Mouse (Mus musculus): ENCODE results near the gene Scoc. TPM values are rescaled to one million over a fixed set of nuclear protein-coding genes. Genes with fewer than 3 reads are reported as not detected.

The Scoc gene
- total and polyA plus RNA-seq, 3 experiments: 14.7 to 29.5 TPM; not detected in 1

- peak in 1 of 2 experiments; percentile 23; a peak in 1 of 4 replicates for TF ChIP-seq EP300 (IDR thresholded peaks at IDR 0.05; ENCODE audit: low read depth in 1 of 2, low read length in 2 of 2)
- TF ChIP-seq MXI1 (IDR thresholded peaks at IDR 0.05; ENCODE audit: low read depth, low read length): no peak
- TF ChIP-seq JUND (IDR thresholded peaks at IDR 0.05; ENCODE audit: low read depth, low read length): no peak
- no peak for TF ChIP-seq MAX (IDR thresholded peaks at IDR 0.05; ENCODE audit: low read length)
- no peak for TF ChIP-seq MEF2A (IDR thresholded peaks at IDR 0.05; ENCODE audit: extremely low read depth, insufficient replicate concordance, low read depth, low read length, poor library complexity, severe bottlenecking)
- no peak for TF ChIP-seq MYC (IDR thresholded peaks at IDR 0.05; ENCODE audit: low read depth, low read length)
- TF ChIP-seq NRF1 (IDR thresholded peaks at IDR 0.05; ENCODE audit: insufficient read depth, low read depth, low read length, poor library complexity, severe bottlenecking): peak; percentile 29; the same call in 1 of the 2 replicates
- TF ChIP-seq ELF1 (IDR thresholded peaks at IDR 0.05; ENCODE audit: low read depth, low read length): no peak
Observed at GRCm38 (mm10) chr8:83425202-83425601, 33.0 kb downstream of the Scoc start (continued).

DNA sequence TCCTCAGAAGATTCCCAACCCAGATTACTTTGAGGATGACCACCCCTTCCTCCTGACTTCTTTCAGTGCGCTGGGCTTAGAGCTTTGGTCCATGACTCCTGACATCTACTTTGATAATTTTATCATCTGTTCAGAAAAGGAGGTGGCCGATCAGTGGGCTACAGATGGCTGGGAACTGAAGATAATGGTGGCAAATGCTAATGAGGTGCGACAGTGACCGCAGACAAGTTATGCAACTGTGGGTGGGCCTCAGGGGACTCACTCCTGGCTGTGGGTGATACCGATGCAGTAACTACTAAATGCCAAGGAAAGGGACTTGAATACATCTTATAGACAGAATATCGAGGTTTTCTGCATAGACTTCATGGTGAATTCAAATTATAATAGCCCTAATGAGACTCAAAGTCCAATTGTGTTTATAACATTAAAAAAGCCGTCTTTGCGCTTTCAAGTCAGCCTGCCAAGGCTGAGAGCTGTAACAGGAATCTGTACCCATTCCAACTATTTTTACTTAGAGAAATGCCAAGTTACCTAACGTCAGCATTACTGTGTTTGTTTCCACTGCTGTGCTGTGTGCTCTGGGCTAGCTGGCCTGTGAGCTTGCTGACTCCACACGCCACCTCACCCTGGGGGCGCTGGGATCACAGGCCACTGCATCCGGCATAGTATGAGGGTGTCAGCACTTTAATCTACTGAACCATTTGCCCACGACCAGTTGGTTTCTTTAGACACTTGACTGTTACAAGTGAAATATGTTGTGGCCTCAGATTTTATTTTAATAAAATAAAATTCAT, 35.0 kb downstream of the Scoc start:
- DNase-seq (ENCODE audit: low read depth, low spot score): peak; percentile 85
- Histone ChIP-seq H3K79me2 (ENCODE audit: control insufficient read depth, insufficient read depth, low read length, poor library complexity) (no peaks in the 10 kb centered on the region), H3K9ac (ENCODE audit: control insufficient read depth, low read depth, low read length, poor library complexity, severe bottlenecking) (peak overlapping the region; percentile 19), H3K4me1 (ENCODE audit: control insufficient read depth in 1 of 2, insufficient read depth in 2 of 2, low read length in 2 of 2) (peaks cover 10 to 30% of the 10 kb centered on the region in 2 experiments), H3K9me3 (replicated peaks; ENCODE audit: insufficient read depth, low read length) (no peaks in the 10 kb centered on the region), H3K36me3 (ENCODE audit: control insufficient read depth in 1 of 2, insufficient read depth in 2 of 2, low read length in 2 of 2) (peaks cover 0 to 20% of the 10 kb centered on the region in 2 experiments; a peak in 2 of 4 replicates), H3K27me3 (ENCODE audit: control insufficient read depth in 1 of 2, insufficient read depth in 2 of 2, low read length in 2 of 2) (no peaks in the 10 kb centered on the region), H3K4me3 (ENCODE audit: control insufficient read depth in 1 of 2, insufficient read depth in 1 of 2, low read depth in 2 of 2, low read length in 2 of 2) (peak overlapping the region in 1 of 2 experiments; percentile 38; a peak in 2 of 4 replicates), H3K27ac (ENCODE audit: control insufficient read depth, low read depth, low read length) (peak overlapping the region; percentile 45)
- TF ChIP-seq JUND (IDR thresholded peaks at IDR 0.05; ENCODE audit: low read depth, low read length) (no peak), UBTF (IDR thresholded peaks at IDR 0.05; ENCODE audit: borderline replicate concordance, insufficient read depth, low read depth, low read length) (no peak), CTCF (IDR thresholded peaks at IDR 0.05 in 2 of 3, conservative IDR thresholded peaks at IDR 0.05 in 1 of 3; ENCODE audit: control insufficient read depth in 1 of 3, insufficient read depth in 1 of 3, low read depth in 2 of 3, low read length in 3 of 3, poor library complexity in 1 of 3, severe bottlenecking in 1 of 3) (no peak), MYC (IDR thresholded peaks at IDR 0.05; ENCODE audit: low read depth, low read length) (no peak), MYB (IDR thresholded peaks at IDR 0.05; ENCODE audit: low read depth, low read length) (no peak), HCFC1 (IDR thresholded peaks at IDR 0.05; ENCODE audit: low read depth, low read length) (no peak), TCF12 (IDR thresholded peaks at IDR 0.05; ENCODE audit: low read depth, low read length) (peak; percentile 95), USF2 (IDR thresholded peaks at IDR 0.05; ENCODE audit: borderline replicate concordance in 1 of 2, insufficient read depth in 1 of 2, low read depth in 1 of 2, low read length in 2 of 2) (no peak), CHD1 (IDR thresholded peaks at IDR 0.05; ENCODE audit: low read depth, low read length) (no peak), CHD2 (IDR thresholded peaks at IDR 0.05; ENCODE audit: low read length) (no peak), E2F4 (IDR thresholded peaks at IDR 0.05; ENCODE audit: borderline replicate concordance, low read depth, low read length) (no peak), NRF1 (IDR thresholded peaks at IDR 0.05; ENCODE audit: insufficient read depth, low read depth, low read length, poor library complexity, severe bottlenecking) (no peak), SIN3A (IDR thresholded peaks at IDR 0.05; ENCODE audit: low read length) (peak; percentile 73), KAT2A (conservative IDR thresholded peaks at IDR 0.05; ENCODE audit: low read depth, low read length) (no peak), BHLHE40 (IDR thresholded peaks at IDR 0.05; ENCODE audit: borderline replicate concordance, low read depth, low read length) (no peak), EP300 (IDR thresholded peaks at IDR 0.05; ENCODE audit: low read depth in 1 of 2, low read length in 2 of 2) (peak; percentile 92 to 96), NELFE (IDR thresholded peaks at IDR 0.05; ENCODE audit: low read depth, low read length) (no peak), ELF1 (IDR thresholded peaks at IDR 0.05; ENCODE audit: low read depth, low read length) (no peak), RAD21 (IDR thresholded peaks at IDR 0.05; ENCODE audit: low read depth, low read length) (no peak), TAL1 (IDR thresholded peaks at IDR 0.05; ENCODE audit: low read length) (peak; percentile 95), ZNF384 (IDR thresholded peaks at IDR 0.05; ENCODE audit: low read depth, low read length) (no peak), MAFK (IDR thresholded peaks at IDR 0.05; ENCODE audit: borderline replicate concordance, low read depth, low read length) (no peak; the same call in 1 of the 2 replicates), RCOR1 (IDR thresholded peaks at IDR 0.05; ENCODE audit: low read depth, low read length) (peak; percentile 78; the same call in 1 of the 2 replicates), GATA1 (IDR thresholded peaks at IDR 0.05; ENCODE audit: low read depth, low read length) (peak; percentile 92), MXI1 (IDR thresholded peaks at IDR 0.05; ENCODE audit: low read depth, low read length) (no peak), POLR2AphosphoS2 (IDR thresholded peaks at IDR 0.05; ENCODE audit: low read length) (no peak), ZC3H11A (IDR thresholded peaks at IDR 0.05; ENCODE audit: low read depth, low read length) (no peak), ZKSCAN1 (IDR thresholded peaks at IDR 0.05; ENCODE audit: low read depth, low read length) (no peak), POLR2A (IDR thresholded peaks at IDR 0.05; ENCODE audit: control insufficient read depth in 1 of 2, insufficient read depth in 1 of 2, low read depth in 1 of 2, low read length in 2 of 2, poor library complexity in 1 of 2) (no peak), MEF2A (IDR thresholded peaks at IDR 0.05; ENCODE audit: extremely low read depth, insufficient replicate concordance, low read depth, low read length, poor library complexity, severe bottlenecking) (no peak)

Data from MEL (cell line).